Comparison of ENCODE assay signal across 15 mouse cellular contexts in the genomic region with DNA sequence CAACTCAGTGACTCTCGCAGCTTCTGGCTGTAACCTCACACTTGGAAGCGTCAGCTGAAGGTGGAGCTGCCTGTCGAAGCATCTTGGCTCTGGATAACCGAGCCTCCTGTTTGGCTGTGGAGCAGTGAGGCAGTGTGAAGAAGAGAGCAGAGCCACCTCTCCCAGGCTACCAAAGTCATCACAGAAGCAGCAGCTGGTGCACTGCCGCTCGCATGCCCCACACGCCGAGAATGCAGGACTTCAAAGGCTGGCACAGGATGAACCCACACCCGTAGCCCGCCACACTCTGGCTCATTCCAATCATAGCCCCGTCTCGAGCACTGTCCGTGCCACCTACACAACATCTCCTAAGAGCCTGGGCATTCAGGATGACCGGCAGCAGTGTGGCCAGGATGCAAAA.
DNase-seq lines count a peak whose midpoint lies in the region; ATAC-seq and TF ChIP-seq lines count a peak whose summit lies in the region.
"Had no signal": no experiment of that assay in that cellular context is flagged by ENCODE, and none has a peak within 500 bp of the region (broad histone marks: within the 10 kb centered on the region; RNA-seq: fewer than 3 reads in every experiment).

No protein-coding gene starts in this region.

- no peak overlapping the region for H3K9ac ChIP-seq in midbrain, embryonic 11.5 days (ENCODE audit: low read length)
- no peak overlapping the region for H3K9ac ChIP-seq in hindbrain, postnatal 0 days (replicated peaks; ENCODE audit: low read length)
- H3K9ac ChIP-seq: midbrain, embryonic 15.5 days; neural tube, embryonic 13.5 days had no signal

- H3K4me1 ChIP-seq in midbrain, embryonic 11.5 days (ENCODE audit: control insufficient read depth, insufficient read depth, low read length), result no peaks in the 10 kb centered on the region; the same call in 1 of the 2 replicates
- H3K4me1 ChIP-seq in hindbrain, postnatal 0 days (ENCODE audit: insufficient read depth, low read length), result no peaks in the 10 kb centered on the region
- H3K4me1 ChIP-seq: midbrain, embryonic 15.5 days; neural tube, embryonic 13.5 days had no signal

- 87% methylated on average over 14 of the region's 14 CpGs for WGBS in midbrain, embryonic 11.5 days
- WGBS in hindbrain, postnatal 0 days, result 68% methylated on average over 14 of the region's 14 CpGs

- peak; percentile 11 for DNase-seq in right cerebral cortex, adult 18-20 months
- DNase-seq in right cerebral cortex, postnatal 4 days, result no peak
- peak; percentile 39 for DNase-seq in cerebellum, adult 18-20 months
- peak; percentile 70 for DNase-seq in naive thymus-derived CD4-positive, alpha-beta T cell, adult 2 months (ENCODE audit: low read depth)
- no peak for DNase-seq in right cerebral cortex, postnatal 10 days (ENCODE audit: low spot score in 2 of 2)
- DNase-seq in midbrain, embryonic 11.5 days (ENCODE audit: low spot score, missing footprints), result no peak
- DNase-seq in hindbrain, postnatal 0 days (ENCODE audit: low spot score), result no peak
- DNase-seq: heart, postnatal 4 days; liver; lung, adult 2 months; retina, postnatal 1 day had no signal

- H3K9me3 ChIP-seq in midbrain, embryonic 11.5 days (ENCODE audit: control insufficient read depth, low read length), result no peaks in the 10 kb centered on the region
- H3K9me3 ChIP-seq in hindbrain, postnatal 0 days (ENCODE audit: low read length), result no peaks in the 10 kb centered on the region
- H3K9me3 ChIP-seq: midbrain, embryonic 15.5 days; neural tube, embryonic 13.5 days had no signal

- H3K4me2 ChIP-seq in midbrain, embryonic 11.5 days, result no peak overlapping the region
- no peak overlapping the region for H3K4me2 ChIP-seq in hindbrain, postnatal 0 days (ENCODE audit: low read depth, low read length)
- H3K4me2 ChIP-seq: midbrain, embryonic 15.5 days; neural tube, embryonic 13.5 days had no signal

- ATAC-seq in midbrain, embryonic 11.5 days (ENCODE audit: low FRiP score), result no peak
- ATAC-seq in hindbrain, postnatal 0 days, result no peak
- ATAC-seq: midbrain, embryonic 15.5 days had no signal

- TF ChIP-seq CTCF in hindbrain, postnatal 0 days (IDR thresholded peaks at IDR 0.05; ENCODE audit: low read depth), result no peak

- H3K36me3 ChIP-seq in midbrain, embryonic 11.5 days (ENCODE audit: control insufficient read depth, insufficient read depth, low read length), result no peaks in the 10 kb centered on the region
- no peaks in the 10 kb centered on the region for H3K36me3 ChIP-seq in hindbrain, postnatal 0 days (ENCODE audit: insufficient read depth, low read length)
- H3K36me3 ChIP-seq: midbrain, embryonic 15.5 days; neural tube, embryonic 13.5 days had no signal

- no peak overlapping the region for H3K27ac ChIP-seq in midbrain, embryonic 11.5 days (ENCODE audit: low read depth, low read length)
- no peak overlapping the region for H3K27ac ChIP-seq in hindbrain, postnatal 0 days
- H3K27ac ChIP-seq: midbrain, embryonic 15.5 days; neural tube, embryonic 13.5 days had no signal

- H3K27me3 ChIP-seq in midbrain, embryonic 11.5 days (ENCODE audit: control insufficient read depth, insufficient read depth, low read length), result no peaks in the 10 kb centered on the region
- no peaks in the 10 kb centered on the region for H3K27me3 ChIP-seq in hindbrain, postnatal 0 days (ENCODE audit: insufficient read depth, low read length)
- H3K27me3 ChIP-seq: CH12.LX; midbrain, embryonic 15.5 days; neural tube, embryonic 13.5 days had no signal

- no peak overlapping the region for H3K4me3 ChIP-seq in midbrain, embryonic 11.5 days (ENCODE audit: low read depth, low read length)
- H3K4me3 ChIP-seq in hindbrain, postnatal 0 days (ENCODE audit: low read length), result no peak overlapping the region
- H3K4me3 ChIP-seq: erythroblast, embryonic 14.5 days; midbrain, embryonic 15.5 days; neural tube, embryonic 13.5 days had no signal

Comparison
In these comparisons a context has a peak if more than half of its experiments do, and no peak if none do; other contexts are left out.
1. DNase-seq: peak in right cerebral cortex, adult 18-20 months (single experiment), cerebellum, adult 18-20 months (2 of 2) and naive thymus-derived CD4-positive, alpha-beta T cell, adult 2 months (single experiment); none in right cerebral cortex, postnatal 4 days (single experiment), right cerebral cortex, postnatal 10 days (0 of 2), midbrain, embryonic 11.5 days (single experiment) and hindbrain, postnatal 0 days (single experiment).